Mouse (Mus musculus) gastrocnemius, adult 2 months (tissue): ENCODE results near the gene Khdc3. TPM values are rescaled to one million over a fixed set of nuclear protein-coding genes. Genes with fewer than 3 reads are reported as not detected.

Experiments used
- DNase-seq: peaks from one replicate; pipeline ENCODE4 v3.0.0; 2022
- H3K27ac ChIP-seq: fragments of 200-600 bp; 2 replicates; pipeline ENCODE4 v1.8.1; 2022; ENCODE audit warnings: mild to moderate bottlenecking
- H3K4me3 ChIP-seq: fragments of 200-600 bp; 2 replicates; pipeline ENCODE4 v1.8.1; 2022; ENCODE audit warnings: mild to moderate bottlenecking, moderate library complexity
- CTCF ChIP-seq: fragments of 200-600 bp; IDR thresholded peaks from 2 replicates; pipeline ENCODE4 v1.8.1; 2022; ENCODE audit warnings: antibody characterized with exemption, mild to moderate bottlenecking, moderate library complexity
- intact Hi-C: fragments of 180-260 bp; cut with DNase I; formaldehyde crosslinking; loops from one replicate; pipeline ENCODE4 v1.15.1; 2025
- total RNA-seq, 2 experiments: library from RNA; stranded (reverse); gene quantifications; 2 replicates each; pipeline ENCODE4 v1.2.3; 2021

Gene Khdc3
- total RNA-seq, 2 experiments from 2014 or later: not detected

DNA sequence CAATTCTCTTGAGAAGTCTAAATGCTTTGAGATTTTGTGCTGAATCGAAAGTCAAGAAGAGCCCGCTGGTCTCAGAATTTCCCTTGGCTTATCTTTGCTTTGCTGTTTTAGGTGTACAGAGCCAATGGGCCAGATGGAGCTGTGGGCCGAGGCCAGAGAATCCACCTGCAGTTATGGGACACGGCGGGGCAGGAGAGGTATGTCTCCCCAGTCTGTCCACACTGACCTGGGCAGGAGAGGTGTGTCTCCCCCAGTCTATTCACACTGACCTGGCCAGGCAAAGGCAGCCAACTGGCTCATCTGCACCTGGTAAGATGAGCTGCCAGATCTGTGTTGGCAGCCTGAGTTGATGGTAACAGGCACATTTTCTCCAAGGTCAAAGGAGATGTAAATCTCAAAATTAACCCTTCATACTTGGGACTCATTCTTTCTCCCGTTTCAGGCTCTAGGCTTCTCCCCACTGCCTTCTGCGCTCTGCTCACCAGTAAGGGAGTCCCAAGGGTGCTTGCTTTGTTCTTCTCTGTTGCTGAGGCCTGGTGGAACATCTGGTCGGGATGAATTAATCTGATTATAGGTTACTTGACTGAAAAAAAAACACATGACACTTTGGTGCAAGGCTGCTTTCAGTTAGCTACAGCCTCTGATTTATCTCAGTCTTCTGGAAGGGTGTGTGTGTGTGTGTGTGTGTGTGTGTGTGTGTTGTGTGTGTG lies 19.2 kb upstream of the Khdc3 start:
- intact Hi-C loops: no loop called here
- H3K4me3 ChIP-seq: no peak overlapping the region
- no peak for DNase-seq
- no peak overlapping the region for H3K27ac ChIP-seq
- no peak for TF ChIP-seq CTCF

- no peak overlapping the region for H3K4me3 ChIP-seq
- intact Hi-C loops: no loop called here
- no peak for TF ChIP-seq CTCF
- no peak overlapping the region for H3K27ac ChIP-seq
- no peak for DNase-seq
These were observed 17.7 kb upstream of the Khdc3 start for GRCm38 (mm10) chr9:73083956-73084355.

GRCm38 (mm10) chr9:73085845-73086244 lies 15.8 kb upstream of the Khdc3 start:
- Histone ChIP-seq H3K4me3 (no peak overlapping the region), H3K27ac (no peak overlapping the region)
- intact Hi-C loops: no loop called here
- no peak for DNase-seq
- TF ChIP-seq CTCF: no peak

DNA sequence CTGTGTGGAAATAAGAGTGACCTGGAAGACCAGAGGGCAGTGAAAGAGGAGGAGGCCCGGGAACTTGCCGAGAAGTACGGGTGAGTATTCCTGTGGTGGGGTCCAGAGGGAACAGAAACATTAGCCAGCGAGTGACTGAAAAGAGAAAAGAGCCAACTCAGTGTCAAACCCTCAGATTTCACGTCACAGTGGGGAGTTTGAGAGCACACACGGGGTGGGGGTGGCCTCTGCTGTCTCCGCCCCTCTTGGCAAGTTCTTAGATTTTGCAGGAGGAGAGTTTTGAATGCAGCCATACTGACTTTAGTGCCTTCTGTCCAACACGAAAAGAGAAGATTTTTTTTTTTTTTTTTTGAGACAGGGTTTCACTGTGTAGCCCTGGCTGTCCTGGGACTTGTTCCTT lies 14.5 kb upstream of the Khdc3 start:
- Histone ChIP-seq H3K27ac (no peak overlapping the region), H3K4me3 (no peak overlapping the region)
- DNase-seq: no peak
- TF ChIP-seq CTCF: no peak
- intact Hi-C loops: no loop called here

GRCm38 (mm10) chr9:73087581-73087980 lies 14.1 kb upstream of the Khdc3 start:
- H3K27ac ChIP-seq: no peak overlapping the region
- no peak for TF ChIP-seq CTCF
- intact Hi-C loops: no loop called here
- DNase-seq: no peak
- H3K4me3 ChIP-seq: no peak overlapping the region

GRCm38 (mm10) chr9:73089222-73089920 lies 12.3 kb upstream of the Khdc3 start:
- Histone ChIP-seq H3K27ac (no peak overlapping the region), H3K4me3 (no peak overlapping the region)
- no peak for DNase-seq
- TF ChIP-seq CTCF: no peak
- intact Hi-C loops: no loop called here

GRCm38 (mm10) chr9:73090121-73090520 lies 11.5 kb upstream of the Khdc3 start:
- DNase-seq: no peak
- no peak for TF ChIP-seq CTCF
- Histone ChIP-seq H3K27ac (no peak overlapping the region), H3K4me3 (no peak overlapping the region)
- intact Hi-C loops: loop anchor here (2.0 to 5.0 kb wide), 3 partner anchors 121 to 323 kb away; no protein-coding TSS in a partner anchor

- no peak overlapping the region for H3K4me3 ChIP-seq
- intact Hi-C loops: loop anchor here (1.0 to 5.0 kb wide), 4 partner anchors 47 to 324 kb away; partner anchors contain the start of gene Rab27a
- no peak for DNase-seq
- H3K27ac ChIP-seq: no peak overlapping the region
- TF ChIP-seq CTCF: peak; percentile 96; the same call in 1 of the 2 replicates
These were observed 9.9 kb upstream of the Khdc3 start for GRCm38 (mm10) chr9:73091747-73092146.

DNA sequence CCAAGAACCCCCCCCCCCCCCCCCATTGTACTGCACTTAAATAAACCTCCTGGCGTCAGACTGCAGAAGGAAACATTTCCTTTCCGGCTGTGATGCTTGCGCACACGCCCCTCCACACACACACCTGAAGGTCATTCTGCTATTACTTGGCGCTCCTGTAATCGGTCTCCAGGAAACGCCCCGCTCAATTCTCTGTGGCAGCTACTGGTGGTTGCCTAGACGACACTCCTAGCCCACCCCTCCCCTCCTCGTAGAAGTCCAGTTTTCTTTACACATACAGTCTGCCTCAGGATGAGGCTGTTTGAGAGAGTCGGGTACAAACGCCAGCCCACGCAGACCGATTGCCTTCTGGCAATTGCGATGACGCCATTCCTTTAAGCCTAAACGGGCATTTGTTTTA lies 7.1 kb upstream of the Khdc3 start:
- no peak overlapping the region for H3K4me3 ChIP-seq
- no peak for DNase-seq
- TF ChIP-seq CTCF: no peak
- intact Hi-C loops: loop anchor here (5.0 kb wide), 2 partner anchors 202 to 327 kb away; no protein-coding TSS in a partner anchor
- H3K27ac ChIP-seq: no peak overlapping the region

- H3K4me3 ChIP-seq: no peak overlapping the region
- no peak for DNase-seq
- intact Hi-C loops: no loop called here
- TF ChIP-seq CTCF: no peak
- no peak overlapping the region for H3K27ac ChIP-seq
These were observed 3.7 kb upstream of the Khdc3 start for GRCm38 (mm10) chr9:73097898-73098297.

GRCm38 (mm10) chr9:73102181-73102580 lies 545 bp downstream of the Khdc3 start, which contains the start of gene Gm20509:
TSS of gene Gm20509 (plus strand) at chr9:73102470.
- no peak for TF ChIP-seq CTCF
- intact Hi-C loops: no loop called here
- H3K4me3 ChIP-seq: peak within 1 kb of the TSS; percentile 75

GRCm38 (mm10) chr9:73103159-73103879 lies 1.7 kb downstream of the Khdc3 start:
- intact Hi-C loops: no loop called here
- TF ChIP-seq CTCF: no peak
- peak; percentile 72 for DNase-seq
- H3K27ac ChIP-seq: peak overlapping the region; percentile 35; the same call in 1 of the 2 replicates
- H3K4me3 ChIP-seq: peak overlapping the region; percentile 75

More at GRCm38 (mm10) chr9:73102181-73102580, 545 bp downstream of the Khdc3 start, which contains the start of gene Gm20509:
- peak within 1 kb of the TSS; percentile 35; the same call in 1 of the 2 replicates for H3K27ac ChIP-seq
- no peak for DNase-seq

DNA sequence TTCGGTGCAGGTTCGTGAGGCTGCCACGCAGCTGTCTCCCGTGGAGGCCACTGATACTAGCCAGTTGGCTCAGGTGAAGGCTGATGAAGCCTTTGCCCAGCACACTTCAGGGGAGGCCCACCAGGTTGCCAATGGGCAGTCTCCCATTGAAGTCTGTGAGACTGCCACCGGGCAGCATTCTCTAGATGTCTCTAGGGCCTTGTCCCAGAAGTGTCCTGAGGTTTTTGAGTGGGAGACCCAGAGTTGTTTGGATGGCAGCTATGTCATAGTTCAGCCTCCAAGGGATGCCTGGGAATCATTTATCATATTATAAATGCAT lies 2.2 kb downstream of the Khdc3 start:
- Histone ChIP-seq H3K27ac (no peak overlapping the region), H3K4me3 (peak overlapping the region; percentile 75)
- TF ChIP-seq CTCF: no peak
- intact Hi-C loops: no loop called here
- no peak for DNase-seq
